Mouse (Mus musculus): ENCODE results near the gene Ces2f. TPM values are rescaled to one million over a fixed set of nuclear protein-coding genes. Genes with fewer than 3 reads are reported as not detected.

Gene Ces2f
- total and polyA plus RNA-seq, 2 experiments from 2014 or later = 0.92 TPM; not detected in 1

- ATAC-seq (ENCODE audit: insufficient read depth, low read depth) = no peak
- no peak for TF ChIP-seq EP300 (IDR thresholded peaks at IDR 0.05; ENCODE audit: low read depth)
- no peak for TF ChIP-seq CTCF (IDR thresholded peaks at IDR 0.05; ENCODE audit: low read depth)
- Histone ChIP-seq H3K9me3 (replicated peaks; ENCODE audit: control insufficient read depth, low read length) (no peaks in the 10 kb centered on the region), H3K4me2 (ENCODE audit: low read depth, low read length) (no peak overlapping the region), H3K27me3 (ENCODE audit: control insufficient read depth, insufficient read depth, low read length) (no peaks in the 10 kb centered on the region), H3K9ac (replicated peaks; ENCODE audit: low read depth, low read length) (no peak overlapping the region), H3K36me3 (replicated peaks; ENCODE audit: control insufficient read depth, insufficient read depth, low read length) (no peaks in the 10 kb centered on the region), H3K4me3 (ENCODE audit: low read depth, low read length) (no peak overlapping the region), H3K27ac (ENCODE audit: low read depth) (no peak overlapping the region), H3K4me1 (ENCODE audit: control insufficient read depth, insufficient read depth) (no peaks in the 10 kb centered on the region)
- 72% methylated on average over 3 of the region's 3 CpGs for WGBS
- no peak for DNase-seq (ENCODE audit: low spot score)
Observed at GRCm38 (mm10) chr8:104927301-104927700, 19.9 kb upstream of the Ces2f start.

DNA sequence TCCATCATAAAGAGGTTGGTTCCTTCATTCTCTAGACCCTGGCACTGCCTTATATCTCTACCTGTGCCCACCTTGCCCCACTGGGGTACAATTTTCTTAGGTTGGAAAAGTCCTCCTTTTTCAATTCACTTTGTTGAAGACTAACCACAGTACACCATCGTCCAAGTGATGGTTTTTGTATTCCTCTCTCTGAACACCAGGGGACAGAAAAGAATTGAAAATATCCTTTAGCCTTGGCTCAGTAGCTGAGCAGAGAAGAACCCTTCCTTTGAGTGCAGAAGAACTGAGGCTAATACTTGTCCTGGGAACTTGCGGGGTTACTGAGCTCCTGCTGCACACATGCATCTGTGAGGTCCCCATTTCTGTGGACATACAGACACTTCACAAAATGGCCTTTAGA is 2.5 kb upstream of the Ces2f start:
- TF ChIP-seq CTCF (IDR thresholded peaks at IDR 0.05; ENCODE audit: low read depth) = peak; percentile 25
- TF ChIP-seq EP300 (IDR thresholded peaks at IDR 0.05; ENCODE audit: low read depth) = no peak
- no peaks in the 10 kb centered on the region for H3K9me3 ChIP-seq (replicated peaks; ENCODE audit: control insufficient read depth, low read length)
- H3K27me3 ChIP-seq (ENCODE audit: control insufficient read depth, insufficient read depth, low read length) = no peaks in the 10 kb centered on the region
- DNase-seq (ENCODE audit: low spot score) = no peak
- H3K9ac ChIP-seq (replicated peaks; ENCODE audit: low read depth, low read length) = no peak overlapping the region
- whole genome bisulfite sequencing = 80% methylated on average over 2 of the region's 2 CpGs
- no peak overlapping the region for H3K4me2 ChIP-seq (ENCODE audit: low read depth, low read length)
- ATAC-seq (ENCODE audit: insufficient read depth, low read depth) = no peak
- H3K4me3 ChIP-seq (ENCODE audit: low read depth, low read length) = no peak overlapping the region
- no peaks in the 10 kb centered on the region for H3K4me1 ChIP-seq (ENCODE audit: control insufficient read depth, insufficient read depth)
- no peaks in the 10 kb centered on the region for H3K36me3 ChIP-seq (replicated peaks; ENCODE audit: control insufficient read depth, insufficient read depth, low read length)
- H3K27ac ChIP-seq (ENCODE audit: low read depth) = no peak overlapping the region

GRCm38 (mm10) chr8:104949031-104949430 is 1.9 kb downstream of the Ces2f start:
- WGBS = 68% methylated on average over 5 of the region's 5 CpGs
- H3K9ac ChIP-seq (replicated peaks; ENCODE audit: low read depth, low read length) = no peak overlapping the region
- ATAC-seq (ENCODE audit: insufficient read depth, low read depth) (no peak), DNase-seq (ENCODE audit: low spot score) (no peak)
- TF ChIP-seq CTCF (IDR thresholded peaks at IDR 0.05; ENCODE audit: low read depth) (no peak), EP300 (IDR thresholded peaks at IDR 0.05; ENCODE audit: low read depth) (no peak)
- no peak overlapping the region for H3K27ac ChIP-seq (ENCODE audit: low read depth)
- H3K4me2 ChIP-seq (ENCODE audit: low read depth, low read length) = no peak overlapping the region
- no peaks in the 10 kb centered on the region for H3K27me3 ChIP-seq (ENCODE audit: control insufficient read depth, insufficient read depth, low read length)
- no peaks in the 10 kb centered on the region for H3K36me3 ChIP-seq (replicated peaks; ENCODE audit: control insufficient read depth, insufficient read depth, low read length)
- no peak overlapping the region for H3K4me3 ChIP-seq (ENCODE audit: low read depth, low read length)
- no peaks in the 10 kb centered on the region for H3K4me1 ChIP-seq (ENCODE audit: control insufficient read depth, insufficient read depth)
- H3K9me3 ChIP-seq (replicated peaks; ENCODE audit: control insufficient read depth, low read length) = no peaks in the 10 kb centered on the region

- Histone ChIP-seq H3K27me3 (ENCODE audit: control insufficient read depth, insufficient read depth, low read length) (no peaks in the 10 kb centered on the region), H3K9me3 (replicated peaks; ENCODE audit: control insufficient read depth, low read length) (no peaks in the 10 kb centered on the region), H3K27ac (ENCODE audit: low read depth) (no peak within 1 kb of the TSS), H3K4me2 (ENCODE audit: low read depth, low read length) (peak within 1 kb of the TSS; percentile 3; the same call in 1 of the 2 replicates), H3K36me3 (replicated peaks; ENCODE audit: control insufficient read depth, insufficient read depth, low read length) (no peaks in the 10 kb centered on the region), H3K4me1 (ENCODE audit: control insufficient read depth, insufficient read depth) (no peaks in the 10 kb centered on the region), H3K9ac (replicated peaks; ENCODE audit: low read depth, low read length) (no peak within 1 kb of the TSS), H3K4me3 (ENCODE audit: low read depth, low read length) (no peak within 1 kb of the TSS)
- no peak for TF ChIP-seq CTCF (IDR thresholded peaks at IDR 0.05; ENCODE audit: low read depth)
- TF ChIP-seq EP300 (IDR thresholded peaks at IDR 0.05; ENCODE audit: low read depth) = no peak
- ATAC-seq (ENCODE audit: insufficient read depth, low read depth) = 0 out of 2 replicates have a peak, but pooled peaks have one; percentile 17
- DNase-seq (ENCODE audit: low spot score) = peak; percentile 38
- 43% methylated on average over 5 of the region's 5 CpGs for WGBS
Observed at GRCm38 (mm10) chr8:104961537-104961961, 14.4 kb downstream of the Ces2f start, which contains the start of gene Ces2g. Ces2g (plus strand) TSS chr8:104961718.

GRCm38 (mm10) chr8:104962229-104962901 is 15.2 kb downstream of the Ces2f start:
- ATAC-seq (ENCODE audit: insufficient read depth, low read depth) (no peak), DNase-seq (ENCODE audit: low spot score) (no peak)
- no peak overlapping the region for H3K4me3 ChIP-seq (ENCODE audit: low read depth, low read length)
- 49% methylated on average over 8 of the region's 8 CpGs for WGBS
- no peaks in the 10 kb centered on the region for H3K36me3 ChIP-seq (replicated peaks; ENCODE audit: control insufficient read depth, insufficient read depth, low read length)
- H3K9me3 ChIP-seq (replicated peaks; ENCODE audit: control insufficient read depth, low read length) = no peaks in the 10 kb centered on the region
- H3K4me1 ChIP-seq (ENCODE audit: control insufficient read depth, insufficient read depth) = no peaks in the 10 kb centered on the region
- H3K4me2 ChIP-seq (ENCODE audit: low read depth, low read length) = no peak overlapping the region
- H3K9ac ChIP-seq (replicated peaks; ENCODE audit: low read depth, low read length) = no peak overlapping the region
- no peak for TF ChIP-seq CTCF (IDR thresholded peaks at IDR 0.05; ENCODE audit: low read depth)
- TF ChIP-seq EP300 (IDR thresholded peaks at IDR 0.05; ENCODE audit: low read depth) = no peak
- no peaks in the 10 kb centered on the region for H3K27me3 ChIP-seq (ENCODE audit: control insufficient read depth, insufficient read depth, low read length)
- no peak overlapping the region for H3K27ac ChIP-seq (ENCODE audit: low read depth)

All from heart, postnatal 0 days (tissue).